Mouse (Mus musculus) hindbrain, embryonic 14.5 days (tissue): ENCODE results near the gene Dpp8. TPM values are rescaled to one million over a fixed set of nuclear protein-coding genes. Genes with fewer than 3 reads are reported as not detected.

ENCODE experiments used
- ATAC-seq: fragments of 200-750 bp; cut with Nextera tagmentation; 2 replicates; pipeline ENCODE4 v1.8.0; 2017; ENCODE audit warnings: moderate number of reproducible peaks, mild to moderate bottlenecking, moderate TSS enrichment, moderate library complexity; ENCODE audit not compliant: low FRiP score
- DNase-seq: peaks from one replicate; pipeline ENCODE4 v3.0.0-alpha.2; 2015; ENCODE audit warnings: low spot score
- H3K27ac ChIP-seq: fragments of 300-500 bp; sonication (generic); 2 replicates; pipeline ENCODE4 v1.5.1; 2014; ENCODE audit warnings: mild to moderate bottlenecking, moderate library complexity
- H3K27me3 ChIP-seq: fragments of 300-500 bp; sonication (generic); 2 replicates; pipeline ENCODE4 v1.6.1; 2014; ENCODE audit warnings: mild to moderate bottlenecking, low read length, mixed read lengths; ENCODE audit not compliant: control insufficient read depth, insufficient read depth
- H3K36me3 ChIP-seq: fragments of 300-500 bp; sonication (generic); replicated peaks from 2 replicates; pipeline ENCODE4 v1.6.1; 2014; ENCODE audit not compliant: control insufficient read depth, insufficient read depth
- H3K4me1 ChIP-seq: fragments of 300-500 bp; sonication (generic); replicated peaks from 2 replicates; pipeline ENCODE4 v1.6.1; 2014; ENCODE audit warnings: antibody characterized with exemption, low read length, mixed read lengths; ENCODE audit not compliant: control insufficient read depth, insufficient read depth
- H3K4me2 ChIP-seq: fragments of 300-500 bp; sonication (generic); replicated peaks from 2 replicates; pipeline ENCODE4 v1.6.1; 2014; ENCODE audit warnings: mild to moderate bottlenecking, moderate library complexity
- H3K4me3 ChIP-seq: fragments of 300-500 bp; sonication (generic); replicated peaks from 2 replicates; pipeline ENCODE4 v1.5.1; 2014; ENCODE audit warnings: mild to moderate bottlenecking, low read length
- H3K9ac ChIP-seq: fragments of 300-500 bp; sonication (generic); 2 replicates; pipeline ENCODE4 v1.6.1; 2014
- H3K9me3 ChIP-seq: fragments of 300-500 bp; sonication (generic); 2 replicates; pipeline ENCODE4 v1.6.1; 2016; ENCODE audit warnings: low read length; ENCODE audit not compliant: control insufficient read depth
- WGBS: fragments of 180-500 bp; shearing (Covaris S2); extraction: QIAGEN DNeasy Blood & Tissue Kit; methylation state at CpG from one replicate; pipeline ENCODE4 v1.1.7; 2014; 5-methylcytosine and 5-hydroxymethylcytosine counted together
- polyA plus RNA-seq: library from polyadenylated mRNA; unstranded; fragments of >200 nt; fragmentation: Nextera tagmentation; extraction: Ambion mirVana; gene quantifications from 2 replicates; pipeline ENCODE4 v1.2.1, GENCODE M21; 2014

Dpp8 gene
- polyA plus RNA-seq, 1 experiment from 2014 or later = 33.9 TPM

- Histone ChIP-seq H3K9me3 (no peaks in the 10 kb centered on the region), H3K27ac (no peak overlapping the region), H3K36me3 (peaks cover 28% of the 10 kb centered on the region), H3K9ac (no peak overlapping the region), H3K27me3 (no peaks in the 10 kb centered on the region), H3K4me2 (no peak overlapping the region), H3K4me1 (peaks cover 11% of the 10 kb centered on the region; the same call in 1 of the 2 replicates), H3K4me3 (no peak overlapping the region)
- 100% methylated on average over 1 of the region's 2 CpGs for WGBS
- DNase-seq (no peak), ATAC-seq (no peak)
Observed at GRCm38 (mm10) chr9:65113694-65114093, 81.5 kb downstream of the Dpp8 start.

- Histone ChIP-seq H3K27me3 (no peaks in the 10 kb centered on the region), H3K9ac (no peak overlapping the region), H3K4me1 (no peaks in the 10 kb centered on the region), H3K4me3 (no peak overlapping the region), H3K27ac (no peak overlapping the region), H3K9me3 (no peaks in the 10 kb centered on the region), H3K4me2 (no peak overlapping the region), H3K36me3 (peaks cover 28% of the 10 kb centered on the region)
- WGBS = 67% methylated on average over 2 of the region's 2 CpGs
- ATAC-seq (no peak), DNase-seq (no peak)
Observed at GRCm38 (mm10) chr9:65115891-65116290, 83.7 kb downstream of the Dpp8 start.

DNA sequence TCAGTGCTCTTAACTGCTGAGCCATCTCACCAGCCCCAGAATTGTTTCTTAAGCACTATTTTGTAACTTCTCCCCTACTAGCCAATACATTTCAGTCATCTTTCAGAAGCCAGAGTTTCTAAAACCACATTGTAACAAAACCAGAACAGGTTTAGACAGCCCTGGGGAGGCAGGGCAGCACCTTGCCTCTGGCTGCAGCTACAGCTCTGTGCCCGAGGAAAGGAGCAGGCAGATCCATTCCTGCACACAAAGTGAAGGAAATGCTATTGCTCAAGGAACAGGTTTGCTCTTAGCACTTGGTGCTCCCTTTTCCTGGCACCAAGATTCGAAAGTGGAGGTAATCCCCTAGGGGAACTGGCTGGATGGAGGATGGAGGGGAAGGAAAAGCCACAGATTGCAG, 85.3 kb downstream of the Dpp8 start:
- no peak for ATAC-seq
- 82% methylated on average over 2 of the region's 2 CpGs for WGBS
- Histone ChIP-seq H3K27ac (no peak overlapping the region), H3K9me3 (no peaks in the 10 kb centered on the region), H3K36me3 (peaks cover 28% of the 10 kb centered on the region), H3K4me2 (no peak overlapping the region), H3K4me1 (no peaks in the 10 kb centered on the region), H3K9ac (no peak overlapping the region), H3K4me3 (no peak overlapping the region), H3K27me3 (no peaks in the 10 kb centered on the region)
- DNase-seq = no peak

DNA sequence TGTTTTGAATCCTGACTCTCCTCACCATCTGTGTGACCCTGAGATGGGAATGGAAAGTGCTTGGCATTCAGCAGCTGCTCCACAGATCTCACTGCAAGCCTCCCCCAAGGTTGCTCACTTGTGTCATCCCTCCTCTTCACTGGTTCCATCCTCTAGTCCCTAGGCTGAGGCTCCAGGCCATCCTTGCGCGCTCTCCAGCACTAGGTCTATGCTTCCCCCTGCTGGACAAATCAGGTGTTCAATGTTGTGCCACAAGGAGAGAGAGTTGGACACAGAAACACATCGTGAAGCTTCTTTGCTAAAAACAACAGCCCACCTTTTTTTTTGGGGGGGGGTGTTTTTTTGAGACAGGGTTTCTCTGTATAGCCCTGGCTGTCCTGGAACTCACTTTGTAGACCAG, 88.7 kb downstream of the Dpp8 start:
- peaks cover 20% of the 10 kb centered on the region for H3K36me3 ChIP-seq
- H3K27me3 ChIP-seq = no peaks in the 10 kb centered on the region
- H3K27ac ChIP-seq = no peak overlapping the region
- peaks cover 5% of the 10 kb centered on the region; the same call in 1 of the 2 replicates for H3K4me1 ChIP-seq
- DNase-seq (peak; percentile 81), ATAC-seq (peak; percentile 64; the same call in 1 of the 2 replicates)
- H3K4me2 ChIP-seq = no peak overlapping the region
- H3K9ac ChIP-seq = no peak overlapping the region
- 19% methylated on average over 3 of the region's 3 CpGs for WGBS
- no peaks in the 10 kb centered on the region for H3K9me3 ChIP-seq
- no peak overlapping the region for H3K4me3 ChIP-seq

DNA sequence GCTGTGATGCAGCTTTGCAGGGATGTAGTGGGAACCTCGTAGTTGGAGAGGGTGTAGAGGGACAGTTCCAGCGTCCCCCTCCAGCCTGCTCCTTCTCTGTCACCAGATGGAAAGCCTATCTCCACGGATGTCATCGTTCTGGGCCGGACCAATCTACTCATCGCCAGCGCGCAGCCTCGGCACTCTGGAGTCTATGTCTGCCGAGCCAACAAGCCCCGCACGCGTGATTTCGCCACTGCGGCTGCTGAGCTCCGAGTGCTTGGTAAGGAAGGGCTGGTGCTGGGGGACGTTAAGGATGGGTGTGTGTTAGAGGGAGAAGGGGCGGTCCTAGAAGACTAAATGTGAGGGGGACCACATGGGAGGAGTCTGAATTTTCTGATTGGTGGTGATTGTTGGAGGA, 90.3 kb downstream of the Dpp8 start:
- Histone ChIP-seq H3K4me1 (peaks cover 5% of the 10 kb centered on the region; the same call in 1 of the 2 replicates), H3K4me3 (no peak overlapping the region)

GRCm38 (mm10) chr9:65123552-65124168, 91.4 kb downstream of the Dpp8 start:
- H3K4me2 ChIP-seq = peak overlapping the region; percentile 75
- peaks cover 20% of the 10 kb centered on the region for H3K36me3 ChIP-seq
- peak overlapping the region; percentile 52 for H3K9ac ChIP-seq
- DNase-seq (peak; percentile 73), ATAC-seq (peak; percentile 55; the same call in 1 of the 2 replicates)
- no peak overlapping the region for H3K27ac ChIP-seq
- WGBS = 3% methylated on average over 46 of the region's 48 CpGs
- peaks cover 5% of the 10 kb centered on the region; the same call in 1 of the 2 replicates for H3K4me1 ChIP-seq
- H3K4me3 ChIP-seq = peak overlapping the region; percentile 32
- no peaks in the 10 kb centered on the region for H3K27me3 ChIP-seq
- no peaks in the 10 kb centered on the region for H3K9me3 ChIP-seq

More for the DNA sequence above, 90.3 kb downstream of the Dpp8 start:
- Histone ChIP-seq H3K27me3 (no peaks in the 10 kb centered on the region), H3K9me3 (no peaks in the 10 kb centered on the region), H3K9ac (no peak overlapping the region), H3K4me2 (no peak overlapping the region), H3K36me3 (peaks cover 24% of the 10 kb centered on the region), H3K27ac (no peak overlapping the region)
- ATAC-seq = no peak
- no peak for DNase-seq
- WGBS = 20% methylated on average over 18 of the region's 18 CpGs

- 10% methylated on average over 25 of the region's 25 CpGs for WGBS
- no peak for DNase-seq
Observed at GRCm38 (mm10) chr9:65128123-65128815, 96.1 kb downstream of the Dpp8 start.

DNA sequence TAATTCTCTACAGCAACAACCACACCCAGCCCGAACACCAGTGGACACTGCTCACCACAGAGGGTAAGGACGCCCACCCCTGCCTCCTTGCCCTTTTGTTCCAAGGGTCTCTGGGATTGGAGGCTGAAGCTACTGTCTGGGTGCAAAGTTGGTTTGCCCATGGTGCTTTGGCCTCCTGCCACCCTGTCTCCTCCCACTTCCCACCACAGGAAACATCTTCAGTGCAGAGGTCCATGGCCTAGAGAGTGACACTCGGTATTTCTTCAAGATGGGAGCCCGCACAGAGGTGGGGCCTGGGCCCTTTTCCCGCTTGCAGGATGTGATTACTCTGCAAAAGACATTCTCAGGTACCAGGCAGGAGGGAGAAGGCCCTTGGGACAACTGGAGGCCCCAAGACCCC, 99.5 kb downstream of the Dpp8 start:
- Histone ChIP-seq H3K36me3 (peaks cover 31% of the 10 kb centered on the region; the same call in 1 of the 2 replicates), H3K27me3 (no peaks in the 10 kb centered on the region; the same call in 1 of the 2 replicates), H3K4me3 (no peak overlapping the region), H3K9me3 (no peaks in the 10 kb centered on the region), H3K4me1 (no peaks in the 10 kb centered on the region), H3K4me2 (no peak overlapping the region), H3K27ac (no peak overlapping the region), H3K9ac (0 out of 2 replicates have a peak overlapping the region, but pooled peaks have one; percentile 6)
- no peak for DNase-seq
- no peak for ATAC-seq
- WGBS = 79% methylated on average over 5 of the region's 5 CpGs

More at GRCm38 (mm10) chr9:65128123-65128815, 96.1 kb downstream of the Dpp8 start:
- H3K36me3 ChIP-seq = peaks cover 35% of the 10 kb centered on the region
- H3K9ac ChIP-seq = no peak overlapping the region
- no peak overlapping the region for H3K4me3 ChIP-seq
- H3K4me2 ChIP-seq = no peak overlapping the region
- H3K9me3 ChIP-seq = no peaks in the 10 kb centered on the region
- ATAC-seq = no peak
- H3K27ac ChIP-seq = no peak overlapping the region
- no peaks in the 10 kb centered on the region for H3K27me3 ChIP-seq
- H3K4me1 ChIP-seq = peaks cover 5% of the 10 kb centered on the region; the same call in 1 of the 2 replicates
